Mouse (Mus musculus) forebrain, postnatal 0 days (tissue): ENCODE results near the gene Sphk2. TPM values are rescaled to one million over a fixed set of nuclear protein-coding genes. Genes with fewer than 3 reads are reported as not detected.

Experiments
- ATAC-seq: fragments of 200-750 bp; cut with Nextera tagmentation; 2 replicates; pipeline ENCODE4 v1.8.0; 2017; ENCODE audit warnings: mild to moderate bottlenecking, moderate library complexity
- DNase-seq: peaks from one replicate; pipeline ENCODE4 v3.0.0-alpha.2; 2015
- H3K27ac ChIP-seq: fragments of 300-500 bp; sonication (generic); 2 replicates; pipeline ENCODE4 v1.5.1; 2014; ENCODE audit warnings: low read depth, mild to moderate bottlenecking, antibody characterized with exemption, low read length, moderate library complexity, mixed read lengths
- H3K27me3 ChIP-seq: fragments of 300-500 bp; sonication (generic); 2 replicates; pipeline ENCODE4 v1.6.1; 2014; ENCODE audit warnings: mild to moderate bottlenecking, low read length, mixed read lengths; ENCODE audit not compliant: insufficient read depth
- H3K36me3 ChIP-seq: fragments of 300-500 bp; sonication (generic); 2 replicates; pipeline ENCODE4 v1.6.1; 2014; ENCODE audit warnings: mild to moderate bottlenecking, moderate library complexity; ENCODE audit not compliant: insufficient read depth
- H3K4me1 ChIP-seq: fragments of 300-500 bp; sonication (generic); 2 replicates; pipeline ENCODE4 v1.6.1; 2014; ENCODE audit warnings: antibody characterized with exemption; ENCODE audit not compliant: insufficient read depth
- H3K4me2 ChIP-seq: fragments of 300-500 bp; sonication (generic); 2 replicates; pipeline ENCODE4 v1.6.1; 2014; ENCODE audit warnings: low read depth, mild to moderate bottlenecking, moderate library complexity
- H3K4me3 ChIP-seq: fragments of 300-500 bp; sonication (generic); 2 replicates; pipeline ENCODE4 v1.5.1; 2014; ENCODE audit warnings: low read depth, low read length, mixed read lengths
- H3K9ac ChIP-seq: fragments of 300-500 bp; sonication (generic); 2 replicates; pipeline ENCODE4 v1.6.1; 2014; ENCODE audit warnings: mild to moderate bottlenecking
- H3K9me3 ChIP-seq: fragments of 300-500 bp; sonication (generic); 2 replicates; pipeline ENCODE4 v1.6.1; 2016; ENCODE audit warnings: low read length
- CTCF ChIP-seq: sonication (generic); IDR thresholded peaks from 2 replicates; pipeline ENCODE4 v1.5.1; 2016; ENCODE audit warnings: antibody characterized with exemption, control low read depth, low read depth
- WGBS: fragments of 180-500 bp; shearing (Covaris S2); extraction: QIAGEN DNeasy Blood & Tissue Kit; methylation state at CpG from one replicate; pipeline ENCODE4 v1.1.7; 2014; 5-methylcytosine and 5-hydroxymethylcytosine counted together
- polyA plus RNA-seq: library from polyadenylated mRNA; unstranded; fragments of >200 nt; fragmentation: Nextera tagmentation; extraction: Ambion mirVana; gene quantifications from 2 replicates; pipeline ENCODE4 v1.2.1, GENCODE M21; 2015
- total RNA-seq: library from RNA; depleted of rRNA; stranded (reverse); fragments of >200 nt; gene quantifications from 2 replicates; pipeline ENCODE4 v1.2.3, GENCODE M21; 2014; rRNA removed

Gene Sphk2
- 19.6 and 21.5 TPM in 2 replicates for total RNA-seq
- 16.5 and 18.7 TPM in 2 replicates for polyA plus RNA-seq

DNA sequence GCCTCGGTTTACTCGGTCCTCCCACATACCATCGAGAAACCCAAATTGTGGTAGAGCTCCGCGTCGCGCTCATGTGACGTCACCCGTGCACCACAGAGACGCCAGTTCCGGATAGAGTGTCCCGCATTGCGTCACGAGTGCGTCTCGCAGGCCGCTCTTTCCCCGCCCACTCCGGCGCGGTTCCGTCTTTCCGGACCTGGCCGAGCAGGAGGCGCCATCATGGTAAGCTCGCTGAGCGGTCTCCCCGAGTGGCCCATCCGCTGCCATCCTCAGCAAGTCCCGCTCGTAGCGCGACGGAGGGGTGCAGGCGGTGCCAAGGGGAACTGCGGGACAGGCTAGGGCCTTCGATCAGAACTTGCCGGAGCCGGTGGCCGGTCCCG lies at the start of gene Sphk2:
Gene Sphk2 (minus strand): TSS at position 85 of the 380 bp plus-strand sequence.
- peak within 1 kb of the TSS; percentile 65 for H3K4me2 ChIP-seq
- H3K27me3 ChIP-seq, result no peaks in the 10 kb centered on the region
- ATAC-seq (peak; percentile 82), DNase-seq (peak; percentile 100)
- peak within 1 kb of the TSS; percentile 91 for H3K9ac ChIP-seq
- peak within 1 kb of the TSS; percentile 90 for H3K27ac ChIP-seq
- H3K9me3 ChIP-seq, result no peaks in the 10 kb centered on the region
- under 1% methylated on average over 41 of the region's 41 CpGs for WGBS
- peaks cover 19% of the 10 kb centered on the region for H3K4me1 ChIP-seq
- TF ChIP-seq CTCF, result no peak
- peak within 1 kb of the TSS; percentile 72 for H3K4me3 ChIP-seq
- H3K36me3 ChIP-seq, result peaks cover 36% of the 10 kb centered on the region

GRCm38 (mm10) chr7:45767500-45767899 lies 49.7 kb upstream of the Sphk2 start:
- Histone ChIP-seq H3K9me3 (no peaks in the 10 kb centered on the region), H3K27me3 (no peaks in the 10 kb centered on the region), H3K27ac (no peak overlapping the region), H3K4me2 (no peak overlapping the region), H3K36me3 (no peaks in the 10 kb centered on the region), H3K4me3 (no peak overlapping the region), H3K4me1 (no peaks in the 10 kb centered on the region), H3K9ac (no peak overlapping the region)
- TF ChIP-seq CTCF, result no peak
- 95% methylated on average over 6 of the region's 6 CpGs for WGBS
- ATAC-seq (no peak), DNase-seq (no peak)

- H3K27ac ChIP-seq, result no peak overlapping the region
- ATAC-seq, result no peak
- WGBS, result 55% methylated on average over 7 of the region's 8 CpGs
Measured at GRCm38 (mm10) chr7:45766764-45767163, 49.0 kb upstream of the Sphk2 start.

DNA sequence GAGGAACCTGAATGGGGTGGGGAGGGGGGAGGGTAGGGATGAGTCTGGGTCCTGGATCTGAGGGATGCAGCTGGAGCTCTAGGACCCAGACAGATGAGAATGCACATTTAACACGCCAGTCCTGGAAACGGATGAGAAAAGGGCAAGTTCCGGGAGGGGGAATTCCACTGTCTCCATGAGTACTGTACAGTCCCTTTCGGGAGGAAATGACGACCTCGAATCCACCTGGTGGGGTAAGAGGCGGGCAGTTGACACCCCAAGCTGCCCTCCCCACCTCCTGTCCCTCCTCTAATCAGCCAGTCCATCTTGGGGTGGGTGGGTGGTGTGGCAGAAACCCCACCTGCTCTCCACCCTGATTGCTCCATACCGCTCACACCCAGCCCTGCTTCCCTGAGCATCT lies 48.2 kb upstream of the Sphk2 start:
- H3K27me3 ChIP-seq, result no peaks in the 10 kb centered on the region
- no peaks in the 10 kb centered on the region for H3K36me3 ChIP-seq
- 67% methylated on average over 8 of the region's 8 CpGs for WGBS
- no peak overlapping the region for H3K4me2 ChIP-seq
- ATAC-seq (no peak), DNase-seq (no peak)
- TF ChIP-seq CTCF, result no peak
- no peak overlapping the region for H3K27ac ChIP-seq
- no peaks in the 10 kb centered on the region for H3K4me1 ChIP-seq
- H3K9ac ChIP-seq, result no peak overlapping the region
- H3K4me3 ChIP-seq, result no peak overlapping the region
- no peaks in the 10 kb centered on the region for H3K9me3 ChIP-seq

More at GRCm38 (mm10) chr7:45766764-45767163, 49.0 kb upstream of the Sphk2 start:
- Histone ChIP-seq H3K4me3 (no peak overlapping the region), H3K9ac (no peak overlapping the region), H3K4me2 (no peak overlapping the region), H3K9me3 (no peaks in the 10 kb centered on the region), H3K4me1 (no peaks in the 10 kb centered on the region), H3K27me3 (no peaks in the 10 kb centered on the region), H3K36me3 (no peaks in the 10 kb centered on the region)
- TF ChIP-seq CTCF, result no peak
- no peak for DNase-seq

DNA sequence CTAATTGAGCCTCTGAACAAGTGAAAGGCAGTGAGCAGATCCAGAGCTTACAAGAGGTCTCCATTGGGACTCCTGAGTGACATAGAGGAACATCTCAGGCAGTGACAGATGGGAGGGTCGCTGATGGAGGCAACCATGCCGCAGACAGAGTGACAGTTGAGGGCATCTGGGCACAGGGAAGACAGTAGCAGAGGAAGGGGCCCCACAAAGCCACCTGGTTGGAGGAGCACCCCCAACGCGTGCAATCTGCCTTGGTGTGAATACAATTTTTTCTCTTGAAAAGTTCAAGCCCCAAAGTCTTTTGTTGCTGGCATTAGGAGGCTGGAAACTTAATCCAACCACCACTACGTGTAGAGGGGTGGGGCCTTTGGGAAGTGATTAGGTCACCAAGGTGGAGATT lies 42.3 kb upstream of the Sphk2 start:
- Histone ChIP-seq H3K9me3 (no peaks in the 10 kb centered on the region), H3K36me3 (no peaks in the 10 kb centered on the region), H3K27ac (no peak overlapping the region), H3K27me3 (peaks cover 11% of the 10 kb centered on the region; the same call in 1 of the 2 replicates), H3K4me3 (no peak overlapping the region), H3K4me2 (no peak overlapping the region), H3K4me1 (no peaks in the 10 kb centered on the region), H3K9ac (no peak overlapping the region)
- no peak for ATAC-seq
- DNase-seq, result no peak
- TF ChIP-seq CTCF, result no peak
- WGBS, result 69% methylated on average over 5 of the region's 5 CpGs

- DNase-seq, result no peak
- Histone ChIP-seq H3K27ac (no peak overlapping the region), H3K36me3 (no peaks in the 10 kb centered on the region), H3K9me3 (no peaks in the 10 kb centered on the region), H3K4me1 (no peaks in the 10 kb centered on the region), H3K4me2 (no peak overlapping the region), H3K4me3 (no peak overlapping the region), H3K27me3 (peaks cover 11% of the 10 kb centered on the region; the same call in 1 of the 2 replicates), H3K9ac (no peak overlapping the region)
- 11% methylated on average over 21 of the region's 27 CpGs for WGBS
- no peak for ATAC-seq
- no peak for TF ChIP-seq CTCF
Measured at GRCm38 (mm10) chr7:45759400-45759799, 41.6 kb upstream of the Sphk2 start.

DNA sequence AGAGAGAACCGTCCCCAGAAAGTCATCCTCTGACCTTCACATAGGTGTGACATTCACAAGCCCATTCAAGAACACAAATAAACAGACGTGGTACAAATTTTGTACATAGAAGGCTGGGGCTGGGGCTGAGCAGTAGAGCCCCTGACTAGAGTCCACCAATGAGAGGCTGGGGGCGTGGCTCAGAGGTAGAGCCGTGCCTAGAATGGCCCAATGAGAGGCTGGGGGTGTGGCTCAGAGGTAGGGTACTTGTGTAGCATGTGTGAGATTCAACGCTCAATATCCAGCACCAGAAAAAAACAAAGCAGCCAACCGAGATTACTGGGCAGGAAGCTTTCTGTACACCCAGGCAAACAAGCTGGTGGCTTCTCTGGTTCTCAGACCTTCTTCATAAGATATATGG lies 37.9 kb upstream of the Sphk2 start:
- no peak overlapping the region for H3K4me2 ChIP-seq
- no peak overlapping the region for H3K4me3 ChIP-seq
- no peak for TF ChIP-seq CTCF
- H3K27me3 ChIP-seq, result peaks cover 11% of the 10 kb centered on the region; the same call in 1 of the 2 replicates
- no peak overlapping the region for H3K9ac ChIP-seq
- H3K27ac ChIP-seq, result no peak overlapping the region
- ATAC-seq (no peak), DNase-seq (no peak)
- no peaks in the 10 kb centered on the region for H3K36me3 ChIP-seq
- no peaks in the 10 kb centered on the region for H3K4me1 ChIP-seq
- no peaks in the 10 kb centered on the region for H3K9me3 ChIP-seq
- 57% methylated on average over 6 of the region's 6 CpGs for WGBS
